Mouse (Mus musculus) limb, embryonic 11.5 days (tissue): Measurements from ENCODE around the gene Slc11a1. TPM values are rescaled to one million over a fixed set of nuclear protein-coding genes. Genes with fewer than 3 reads are reported as not detected.
"Not testable (repeated sequence)": the region's sequence is repeated elsewhere in the genome, so short reads cannot be mapped to it uniquely, and the experiment has no call there.

Experiments
- ATAC-seq: fragments of 200-750 bp; cut with Nextera tagmentation; 2 replicates; pipeline ENCODE4 v1.8.0; 2017; ENCODE audit warnings: low read depth; ENCODE audit not compliant: insufficient number of reproducible peaks, low FRiP score, low TSS enrichment
- DNase-seq: peaks from one replicate; pipeline ENCODE4 v3.0.0-alpha.2; 2015; ENCODE audit warnings: low spot score
- H3K27ac ChIP-seq: fragments of 300-500 bp; sonication (generic); replicated peaks from 2 replicates; pipeline ENCODE4 v1.5.1; 2014; ENCODE audit warnings: low read depth, mild to moderate bottlenecking, low read length
- H3K27me3 ChIP-seq: fragments of 300-500 bp; sonication (generic); 2 replicates; pipeline ENCODE4 v1.6.1; 2014; ENCODE audit warnings: mild to moderate bottlenecking, low read length, mixed read lengths; ENCODE audit not compliant: control insufficient read depth, insufficient read depth
- H3K36me3 ChIP-seq: fragments of 300-500 bp; sonication (generic); 2 replicates; pipeline ENCODE4 v1.6.1; 2014; ENCODE audit warnings: mild to moderate bottlenecking, low read length, moderate library complexity, mixed read lengths; ENCODE audit not compliant: control insufficient read depth, insufficient read depth
- H3K4me1 ChIP-seq: fragments of 300-500 bp; sonication (generic); 2 replicates; pipeline ENCODE4 v1.6.1; 2014; ENCODE audit warnings: low read length, mixed read lengths; ENCODE audit not compliant: control insufficient read depth, insufficient read depth
- H3K4me2 ChIP-seq: fragments of 300-500 bp; sonication (generic); 2 replicates; pipeline ENCODE4 v1.6.1; 2014; ENCODE audit warnings: low read depth, mild to moderate bottlenecking, moderate library complexity; ENCODE audit not compliant: severe bottlenecking
- H3K4me3 ChIP-seq: fragments of 300-500 bp; sonication (generic); 2 replicates; pipeline ENCODE4 v1.5.1; 2014; ENCODE audit warnings: low read depth, low read length
- H3K9ac ChIP-seq: fragments of 300-500 bp; sonication (generic); 2 replicates; pipeline ENCODE4 v1.6.1; 2014; ENCODE audit warnings: mild to moderate bottlenecking, low read length
- H3K9me3 ChIP-seq: fragments of 300-500 bp; sonication (generic); 2 replicates; pipeline ENCODE4 v1.6.1; 2016; ENCODE audit warnings: low read length; ENCODE audit not compliant: control insufficient read depth
- WGBS: fragments of 180-500 bp; shearing (Covaris S2); extraction: QIAGEN DNeasy Blood & Tissue Kit; methylation state at CpG from one replicate; pipeline ENCODE4 v1.1.7; 2014; 5-methylcytosine and 5-hydroxymethylcytosine counted together
- polyA plus RNA-seq: library from polyadenylated mRNA; unstranded; fragments of >200 nt; fragmentation: Nextera tagmentation; extraction: Ambion mirVana; gene quantifications from 2 replicates; pipeline ENCODE4 v1.2.1, GENCODE M21; 2014

Gene Slc11a1
- polyA plus RNA-seq, 1 experiment from 2014 or later = 1.8 TPM

DNA sequence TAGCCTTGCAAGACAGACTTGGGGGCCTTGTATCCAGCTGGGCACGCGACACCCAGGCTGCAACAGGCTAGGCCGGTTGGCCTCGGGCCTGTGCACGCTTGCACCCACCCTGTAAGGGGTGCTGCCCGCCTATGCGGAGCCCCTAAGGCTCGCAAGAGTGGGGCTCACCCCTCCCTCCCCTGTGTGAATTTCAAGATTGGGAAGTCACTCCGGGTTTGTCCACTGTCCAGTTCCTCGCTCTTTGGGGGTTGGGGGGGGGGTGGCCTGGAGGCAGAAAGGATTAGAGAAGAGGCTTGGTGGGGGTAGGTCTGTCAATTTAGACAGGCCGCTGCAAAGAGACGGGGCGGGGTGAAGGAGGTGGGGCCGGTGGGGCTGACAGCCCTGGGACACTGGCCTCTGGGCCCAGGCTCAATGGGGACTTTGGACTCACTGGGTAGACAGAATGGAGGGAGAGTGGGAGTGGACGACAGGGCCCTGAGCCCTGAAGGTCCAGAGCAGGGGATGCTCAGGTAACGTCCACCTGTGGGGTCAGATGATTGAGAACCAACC lies 17.5 kb downstream of the Slc11a1 start:
- 3% methylated on average over 16 of the region's 16 CpGs for WGBS
- H3K4me3 ChIP-seq = peak overlapping the region; percentile 88
- peak overlapping the region; percentile 97 for H3K4me2 ChIP-seq
- no peak for ATAC-seq
- DNase-seq = no peak
- peak overlapping the region; percentile 96 for H3K9ac ChIP-seq
- H3K27ac ChIP-seq = peak overlapping the region; percentile 95
- H3K27me3 ChIP-seq = no peaks in the 10 kb centered on the region
- H3K36me3 ChIP-seq = peaks cover 8% of the 10 kb centered on the region; the same call in 1 of the 2 replicates
- no peaks in the 10 kb centered on the region for H3K9me3 ChIP-seq
- H3K4me1 ChIP-seq = peaks cover 10% of the 10 kb centered on the region

DNA sequence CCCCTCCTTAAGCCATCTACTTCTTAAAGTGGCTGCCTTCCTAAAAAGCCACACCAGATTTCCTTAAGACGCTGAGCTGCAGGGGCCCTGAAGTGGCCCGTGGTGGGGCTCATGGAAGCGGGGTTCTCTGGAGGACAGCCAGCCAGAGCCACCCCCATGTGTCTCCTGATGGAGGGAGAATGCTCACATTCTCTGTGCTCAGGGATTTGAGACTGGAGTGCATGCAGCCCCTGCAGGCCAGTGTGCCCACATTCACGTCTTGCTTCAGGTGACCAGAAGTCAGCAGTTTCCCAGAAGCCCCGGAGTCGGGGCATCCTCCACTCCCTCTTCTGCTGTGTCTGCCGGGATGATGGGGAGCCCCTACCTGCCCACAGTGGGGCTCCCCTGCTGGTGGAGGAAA lies 18.0 kb downstream of the Slc11a1 start:
- peak overlapping the region; percentile 96 for H3K9ac ChIP-seq
- peaks cover 10% of the 10 kb centered on the region for H3K4me1 ChIP-seq
- H3K9me3 ChIP-seq = no peaks in the 10 kb centered on the region
- peak overlapping the region; percentile 97 for H3K4me2 ChIP-seq
- H3K27ac ChIP-seq = no peak overlapping the region; the same call in 1 of the 2 replicates
- 50% methylated on average over 7 of the region's 7 CpGs for WGBS
- no peak for ATAC-seq
- H3K27me3 ChIP-seq = no peaks in the 10 kb centered on the region
- peaks cover 8% of the 10 kb centered on the region; the same call in 1 of the 2 replicates for H3K36me3 ChIP-seq
- H3K4me3 ChIP-seq = peak overlapping the region; percentile 88
- no peak for DNase-seq

DNA sequence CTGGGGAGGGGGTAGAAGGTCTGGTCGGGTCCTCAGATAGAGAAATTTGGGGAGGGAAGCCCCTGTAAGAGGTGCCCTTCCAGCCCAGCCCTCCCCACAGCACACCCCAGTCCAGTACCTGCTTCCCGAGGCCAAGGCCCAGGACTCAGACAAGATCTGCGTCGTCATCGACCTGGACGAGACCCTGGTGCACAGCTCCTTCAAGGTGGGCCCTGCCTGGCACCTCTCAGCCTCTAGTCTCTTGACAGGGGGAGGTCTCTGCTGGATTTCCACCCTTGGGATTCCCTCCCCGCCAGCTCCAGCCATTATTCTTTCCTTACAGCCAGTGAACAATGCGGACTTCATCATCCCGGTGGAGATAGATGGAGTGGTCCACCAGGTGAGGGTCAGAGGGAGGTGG lies 18.7 kb downstream of the Slc11a1 start:
- Histone ChIP-seq H3K27me3 (no peaks in the 10 kb centered on the region), H3K4me2 (no peak overlapping the region), H3K9me3 (no peaks in the 10 kb centered on the region), H3K9ac (no peak overlapping the region), H3K36me3 (peaks cover 8% of the 10 kb centered on the region; the same call in 1 of the 2 replicates), H3K4me3 (no peak overlapping the region), H3K4me1 (peaks cover 10% of the 10 kb centered on the region), H3K27ac (no peak overlapping the region)
- ATAC-seq = no peak
- WGBS = 87% methylated on average over 9 of the region's 9 CpGs
- no peak for DNase-seq

DNA sequence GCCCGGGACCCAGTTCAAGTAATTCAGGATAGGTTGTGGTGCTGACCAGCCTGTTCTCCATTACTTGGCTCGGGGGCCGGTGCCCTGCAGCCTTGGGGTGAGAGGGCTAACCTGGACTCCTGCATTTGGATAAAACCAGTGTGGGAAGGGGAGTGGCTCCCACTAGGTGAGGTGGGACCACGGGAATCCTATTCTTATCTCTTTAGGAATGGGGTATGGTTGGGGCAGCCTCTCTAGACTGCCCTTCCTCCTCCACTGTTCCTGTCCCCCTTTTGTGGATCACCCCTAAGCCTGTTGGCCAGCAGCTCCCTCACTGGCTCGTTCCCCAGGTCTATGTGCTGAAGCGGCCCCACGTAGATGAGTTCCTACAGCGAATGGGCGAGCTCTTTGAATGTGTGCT lies 19.3 kb downstream of the Slc11a1 start:
- H3K27me3 ChIP-seq = no peaks in the 10 kb centered on the region
- no peaks in the 10 kb centered on the region for H3K9me3 ChIP-seq
- peaks cover 8% of the 10 kb centered on the region; the same call in 1 of the 2 replicates for H3K36me3 ChIP-seq
- no peak overlapping the region for H3K4me2 ChIP-seq
- WGBS = 92% methylated on average over 9 of the region's 9 CpGs
- H3K27ac ChIP-seq = no peak overlapping the region
- ATAC-seq (no peak), DNase-seq (no peak)
- H3K9ac ChIP-seq = no peak overlapping the region
- H3K4me1 ChIP-seq = peaks cover 10% of the 10 kb centered on the region
- no peak overlapping the region for H3K4me3 ChIP-seq

DNA sequence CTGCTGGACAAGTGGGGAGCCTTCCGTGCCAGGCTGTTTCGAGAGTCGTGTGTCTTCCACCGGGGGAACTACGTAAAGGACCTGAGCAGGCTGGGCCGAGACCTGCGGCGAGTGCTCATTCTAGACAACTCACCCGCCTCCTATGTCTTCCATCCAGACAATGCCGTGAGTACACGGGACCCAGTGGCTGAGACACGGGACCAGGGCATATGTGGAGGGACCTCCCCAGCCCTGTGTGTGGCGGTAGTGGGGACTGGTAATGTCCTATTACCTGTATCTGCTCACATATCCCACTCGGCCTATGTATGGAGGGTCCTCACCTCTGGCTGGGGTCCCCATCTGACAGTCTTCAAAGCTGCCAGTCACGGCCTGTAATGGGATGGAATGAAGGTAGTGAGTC lies 19.9 kb downstream of the Slc11a1 start:
- H3K27ac ChIP-seq = no peak overlapping the region
- no peaks in the 10 kb centered on the region for H3K27me3 ChIP-seq
- no peaks in the 10 kb centered on the region for H3K9me3 ChIP-seq
- no peak overlapping the region for H3K9ac ChIP-seq
- no peak for ATAC-seq
- no peak for DNase-seq
- H3K4me1 ChIP-seq = peaks cover 6% of the 10 kb centered on the region
- no peak overlapping the region for H3K4me2 ChIP-seq
- H3K4me3 ChIP-seq = no peak overlapping the region
- 90% methylated on average over 15 of the region's 15 CpGs for WGBS
- peaks cover 8% of the 10 kb centered on the region; the same call in 1 of the 2 replicates for H3K36me3 ChIP-seq

DNA sequence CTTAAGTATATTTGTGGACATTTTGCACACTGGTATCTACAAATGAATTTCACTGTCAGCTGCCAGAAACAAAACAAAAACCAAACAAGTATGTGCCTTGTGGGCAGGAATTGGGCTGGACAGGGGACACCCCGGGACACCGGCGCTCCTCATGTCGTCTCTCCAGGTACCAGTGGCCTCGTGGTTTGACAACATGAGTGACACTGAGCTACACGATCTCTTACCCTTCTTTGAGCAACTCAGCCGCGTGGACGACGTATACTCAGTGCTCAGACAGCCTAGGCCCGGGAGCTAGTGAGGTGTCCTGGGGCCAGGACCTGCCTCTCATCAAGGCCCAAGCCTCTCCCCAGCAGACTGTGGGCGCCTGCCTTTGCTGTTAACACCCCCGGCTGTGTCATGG lies 20.3 kb downstream of the Slc11a1 start:
- DNase-seq (no peak), ATAC-seq (no peak)
- 83% methylated on average over 12 of the region's 13 CpGs for WGBS
- Histone ChIP-seq H3K4me1 (peaks cover 6% of the 10 kb centered on the region), H3K4me3 (no peak overlapping the region), H3K4me2 (no peak overlapping the region), H3K36me3 (peaks cover 8% of the 10 kb centered on the region; the same call in 1 of the 2 replicates), H3K9me3 (no peaks in the 10 kb centered on the region), H3K27ac (no peak overlapping the region), H3K27me3 (no peaks in the 10 kb centered on the region), H3K9ac (no peak overlapping the region)

DNA sequence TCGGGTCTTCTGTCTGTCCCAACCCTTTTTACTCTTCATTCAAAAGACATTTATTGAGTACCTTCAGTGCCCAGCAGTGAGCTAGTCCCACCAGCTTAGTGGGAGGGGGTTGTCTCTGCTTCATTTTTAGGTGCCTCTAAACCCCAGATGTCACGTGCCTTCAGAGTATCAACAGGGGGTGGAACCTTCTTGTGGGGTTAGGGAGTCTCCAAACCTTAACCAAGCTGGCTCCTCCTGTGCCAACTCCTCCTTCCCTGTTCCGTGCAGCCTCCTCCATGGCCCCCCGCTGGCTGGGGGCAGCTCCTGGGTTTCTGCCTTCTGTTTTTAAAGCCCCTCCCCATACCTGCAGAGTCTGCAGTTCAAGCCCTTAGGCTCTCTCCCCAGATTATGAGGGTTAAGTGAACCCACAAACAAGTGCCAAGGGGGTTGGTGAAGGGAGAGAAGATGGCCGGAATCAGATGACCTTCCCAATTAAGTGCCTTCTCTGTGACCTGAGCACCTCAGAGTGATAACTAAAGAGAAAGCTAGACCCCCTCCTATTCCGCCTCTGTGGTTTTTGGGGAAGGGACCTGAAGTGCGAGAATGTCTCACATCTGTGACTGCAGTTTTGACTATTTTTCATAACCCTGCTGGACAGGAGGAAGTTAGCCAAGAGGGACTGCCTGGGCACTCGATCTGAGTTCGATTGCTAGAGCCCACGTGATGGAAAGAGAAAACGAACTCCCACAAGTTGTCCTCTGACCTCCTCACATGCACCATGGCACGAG lies 21.6 kb downstream of the Slc11a1 start:
- not testable (repeated sequence) for H3K27me3 ChIP-seq, H3K4me1 ChIP-seq, DNase-seq, H3K9me3 ChIP-seq, H3K9ac ChIP-seq, ATAC-seq, H3K36me3 ChIP-seq
- Histone ChIP-seq H3K4me2 (peak overlapping the region; percentile 70), H3K27ac (peak overlapping the region; percentile 76; the same call in 1 of the 2 replicates), H3K4me3 (peak overlapping the region; percentile 32)
- WGBS = 12% methylated on average over 12 of the region's 12 CpGs

DNA sequence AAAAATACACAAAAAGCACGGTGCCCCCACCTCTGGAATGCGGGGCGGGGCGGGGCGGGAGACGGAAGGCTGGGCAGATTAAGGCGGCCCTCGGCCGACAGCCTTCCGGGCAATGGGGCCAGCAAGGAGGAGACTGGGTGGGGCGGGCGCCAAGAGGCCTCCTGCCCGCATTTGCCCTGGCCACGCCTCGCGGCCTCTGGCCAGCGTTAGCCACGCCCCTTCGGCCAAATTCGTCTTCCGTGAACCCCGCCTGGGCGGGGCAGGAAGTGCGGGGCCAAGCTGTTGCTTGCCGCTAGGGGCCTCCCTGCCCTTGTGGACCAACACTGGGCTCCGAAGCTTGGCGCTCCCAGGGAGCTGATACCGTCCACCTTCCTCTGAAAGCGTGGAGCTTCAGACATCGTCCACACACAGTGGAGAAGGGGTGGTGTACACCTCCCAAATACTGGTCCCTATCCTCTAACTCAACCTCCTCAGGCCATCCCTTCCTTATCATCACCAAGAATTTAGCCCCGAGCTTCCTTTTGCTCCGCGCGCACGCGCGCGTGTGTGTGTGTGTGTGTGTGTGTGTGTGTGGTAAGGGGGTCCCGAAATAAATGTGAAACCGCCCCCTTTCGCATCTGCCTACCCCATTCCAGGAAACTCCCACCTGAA lies 22.4 kb downstream of the Slc11a1 start:
- Histone ChIP-seq H3K9me3 (no peaks in the 10 kb centered on the region), H3K36me3 (peaks cover 8% of the 10 kb centered on the region; the same call in 1 of the 2 replicates), H3K4me2 (peak overlapping the region; percentile 70), H3K9ac (peak overlapping the region; percentile 66), H3K27ac (peak overlapping the region; percentile 76; the same call in 1 of the 2 replicates), H3K4me3 (peak overlapping the region; percentile 32), H3K27me3 (no peaks in the 10 kb centered on the region), H3K4me1 (peaks cover 3% of the 10 kb centered on the region; the same call in 1 of the 2 replicates)
- ATAC-seq (peak; percentile 90), DNase-seq (peak; percentile 98)
- 0% methylated on average over 41 of the region's 41 CpGs for WGBS
